Mouse (Mus musculus) lung, embryonic 16.5 days (tissue): ENCODE measurements at regions not wholly inside any gene's neighbourhood (a gene's known extent, or its start where the extent isn't known, plus 50 kb on each side); places are given as distances from the start of the nearest gene placed in this dataset.

Experiments
- ATAC-seq: fragments of 200-750 bp; cut with Nextera tagmentation; 2 replicates; pipeline ENCODE4 v1.8.0; 2017; ENCODE audit warnings: low read depth, mild to moderate bottlenecking, moderate library complexity
- H3K27ac ChIP-seq: fragments of 300-500 bp; sonication (generic); 2 replicates; pipeline ENCODE4 v1.5.1; 2014; ENCODE audit warnings: mild to moderate bottlenecking, control low read depth, low read length
- H3K27me3 ChIP-seq: fragments of 300-500 bp; sonication (generic); 2 replicates; pipeline ENCODE4 v1.6.1; 2014; ENCODE audit warnings: low read depth, low read length, mixed read lengths; ENCODE audit not compliant: control insufficient read depth, insufficient read depth
- H3K36me3 ChIP-seq: fragments of 300-500 bp; sonication (generic); 2 replicates; pipeline ENCODE4 v1.6.1; 2014; ENCODE audit warnings: low read length; ENCODE audit not compliant: control insufficient read depth, insufficient read depth
- H3K4me1 ChIP-seq: fragments of 300-500 bp; sonication (generic); replicated peaks from 2 replicates; pipeline ENCODE4 v1.6.1; 2014; ENCODE audit warnings: low read length, mixed read lengths; ENCODE audit not compliant: control insufficient read depth, insufficient read depth
- H3K4me2 ChIP-seq: fragments of 300-500 bp; sonication (generic); 2 replicates; pipeline ENCODE4 v1.6.1; 2014; ENCODE audit warnings: low read depth, low read length, control low read depth
- H3K4me3 ChIP-seq: fragments of 300-500 bp; sonication (generic); 2 replicates; pipeline ENCODE4 v1.5.1; 2014; ENCODE audit warnings: mild to moderate bottlenecking, low read length, control low read depth
- H3K9ac ChIP-seq: fragments of 300-500 bp; sonication (generic); 2 replicates; pipeline ENCODE4 v1.6.1; 2014; ENCODE audit warnings: low read length, control low read depth
- H3K9me3 ChIP-seq: fragments of 300-500 bp; sonication (generic); 2 replicates; pipeline ENCODE4 v1.6.1; 2016; ENCODE audit warnings: low read length; ENCODE audit not compliant: control insufficient read depth
- WGBS: fragments of 180-500 bp; shearing (Covaris S2); extraction: QIAGEN DNeasy Blood & Tissue Kit; methylation state at CpG from one replicate; pipeline ENCODE4 v1.1.7; 2014; 5-methylcytosine and 5-hydroxymethylcytosine counted together

GRCm38 (mm10) chr12:27648602-27649001 is 306.2 kb upstream of the Sox11 start:
- ATAC-seq: no peak
- no peaks in the 10 kb centered on the region for H3K9me3 ChIP-seq
- H3K4me1 ChIP-seq: no peaks in the 10 kb centered on the region; the same call in 1 of the 2 replicates
- H3K27ac ChIP-seq: no peak overlapping the region
- no peaks in the 10 kb centered on the region for H3K27me3 ChIP-seq
- H3K4me2 ChIP-seq: no peak overlapping the region
- no peak overlapping the region for H3K9ac ChIP-seq
- H3K4me3 ChIP-seq: no peak overlapping the region
- 75% methylated on average over 4 of the region's 4 CpGs for WGBS
- no peaks in the 10 kb centered on the region for H3K36me3 ChIP-seq

- Histone ChIP-seq H3K27ac (no peak overlapping the region), H3K4me3 (no peak overlapping the region), H3K9ac (no peak overlapping the region), H3K4me2 (no peak overlapping the region), H3K36me3 (no peaks in the 10 kb centered on the region), H3K27me3 (no peaks in the 10 kb centered on the region), H3K9me3 (no peaks in the 10 kb centered on the region), H3K4me1 (no peaks in the 10 kb centered on the region; the same call in 1 of the 2 replicates)
- ATAC-seq: no peak
- 48% methylated on average over 11 of the region's 11 CpGs for WGBS
Observed at GRCm38 (mm10) chr12:27646497-27647307, 304.3 kb upstream of the Sox11 start.

GRCm38 (mm10) chr12:27619616-27620015 is 277.2 kb upstream of the Sox11 start:
- 60% methylated on average over 5 of the region's 5 CpGs for WGBS
- no peak overlapping the region for H3K27ac ChIP-seq
- no peaks in the 10 kb centered on the region for H3K36me3 ChIP-seq

GRCm38 (mm10) chr12:27604061-27604679 is 261.8 kb upstream of the Sox11 start:
- WGBS: 12% methylated on average over 1 of the region's 1 CpGs
- ATAC-seq: peak; percentile 71
- H3K4me2 ChIP-seq: no peak overlapping the region
- H3K4me3 ChIP-seq: no peak overlapping the region
- no peaks in the 10 kb centered on the region for H3K27me3 ChIP-seq
- H3K9ac ChIP-seq: no peak overlapping the region
- H3K36me3 ChIP-seq: no peaks in the 10 kb centered on the region
- 0 out of 2 replicates have a peak, but pooled peaks cover 3% of the 10 kb centered on the region for H3K4me1 ChIP-seq
- no peak overlapping the region for H3K27ac ChIP-seq
- no peaks in the 10 kb centered on the region for H3K9me3 ChIP-seq

More at GRCm38 (mm10) chr12:27619616-27620015, 277.2 kb upstream of the Sox11 start:
- no peak overlapping the region for H3K4me3 ChIP-seq
- H3K27me3 ChIP-seq: no peaks in the 10 kb centered on the region
- H3K9ac ChIP-seq: no peak overlapping the region
- no peaks in the 10 kb centered on the region for H3K9me3 ChIP-seq
- no peak for ATAC-seq
- H3K4me2 ChIP-seq: no peak overlapping the region
- no peaks in the 10 kb centered on the region for H3K4me1 ChIP-seq

DNA sequence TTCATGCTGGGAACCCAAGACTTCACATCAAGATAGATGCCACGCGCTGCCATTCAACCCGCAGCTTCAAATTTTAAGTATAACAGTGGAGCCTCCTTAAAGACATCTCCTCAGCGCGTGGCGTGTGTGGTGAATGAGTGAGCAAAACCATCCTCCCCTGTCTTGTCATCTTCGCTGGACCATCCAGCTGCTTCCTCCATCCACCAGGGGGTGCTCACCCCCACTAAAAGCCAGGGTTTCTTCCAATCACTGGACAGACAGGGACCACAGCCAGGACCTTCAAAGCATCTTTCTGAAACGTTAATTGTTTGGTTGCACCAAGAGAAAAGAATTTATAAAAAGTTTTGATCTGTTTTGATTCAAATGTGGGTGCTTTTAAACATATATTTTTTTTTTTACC is 256.8 kb upstream of the Sox11 start:
- no peaks in the 10 kb centered on the region for H3K27me3 ChIP-seq
- no peak for ATAC-seq
- H3K27ac ChIP-seq: no peak overlapping the region
- H3K9ac ChIP-seq: no peak overlapping the region
- WGBS: 27% methylated on average over 8 of the region's 8 CpGs
- H3K4me3 ChIP-seq: no peak overlapping the region
- no peak overlapping the region for H3K4me2 ChIP-seq
- no peaks in the 10 kb centered on the region for H3K4me1 ChIP-seq
- H3K36me3 ChIP-seq: no peaks in the 10 kb centered on the region
- no peaks in the 10 kb centered on the region for H3K9me3 ChIP-seq

GRCm38 (mm10) chr12:27597878-27598277 is 255.5 kb upstream of the Sox11 start:
- Histone ChIP-seq H3K27me3 (no peaks in the 10 kb centered on the region), H3K9ac (no peak overlapping the region), H3K4me3 (no peak overlapping the region), H3K4me2 (no peak overlapping the region), H3K9me3 (no peaks in the 10 kb centered on the region), H3K4me1 (no peaks in the 10 kb centered on the region), H3K36me3 (no peaks in the 10 kb centered on the region), H3K27ac (no peak overlapping the region)
- no peak for ATAC-seq
- WGBS: 62% methylated on average over 7 of the region's 7 CpGs

DNA sequence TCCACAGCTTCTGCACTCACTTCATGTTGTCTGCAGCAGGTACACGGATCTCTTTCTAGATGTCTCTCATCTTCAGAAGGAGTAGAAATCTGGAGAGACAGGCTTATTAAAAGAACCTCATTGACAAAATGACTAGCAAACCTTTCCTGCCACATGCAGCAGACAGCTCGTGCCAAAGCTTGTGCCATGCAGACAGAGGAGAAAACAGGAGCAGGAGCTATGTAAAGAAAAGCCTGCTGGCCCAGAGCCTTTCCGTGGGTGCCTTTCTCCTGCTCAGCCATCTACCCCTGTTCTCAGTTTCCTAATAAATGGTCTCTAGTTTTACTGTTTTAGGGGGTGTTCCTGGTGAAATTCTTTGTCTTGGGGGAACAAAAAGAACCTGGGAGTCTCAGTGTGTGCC is 254.9 kb upstream of the Sox11 start:
- Histone ChIP-seq H3K9ac (no peak overlapping the region), H3K9me3 (no peaks in the 10 kb centered on the region), H3K4me1 (no peaks in the 10 kb centered on the region), H3K4me2 (no peak overlapping the region), H3K4me3 (no peak overlapping the region), H3K27ac (no peak overlapping the region), H3K27me3 (no peaks in the 10 kb centered on the region), H3K36me3 (no peaks in the 10 kb centered on the region)
- ATAC-seq: no peak
- 59% methylated on average over 3 of the region's 3 CpGs for WGBS

GRCm38 (mm10) chr12:27595576-27595975 is 253.2 kb upstream of the Sox11 start:
- WGBS: 59% methylated on average over 2 of the region's 2 CpGs
- Histone ChIP-seq H3K27me3 (no peaks in the 10 kb centered on the region), H3K9me3 (no peaks in the 10 kb centered on the region), H3K4me2 (no peak overlapping the region), H3K4me3 (no peak overlapping the region), H3K4me1 (no peaks in the 10 kb centered on the region), H3K9ac (no peak overlapping the region), H3K36me3 (no peaks in the 10 kb centered on the region), H3K27ac (no peak overlapping the region)
- ATAC-seq: no peak

DNA sequence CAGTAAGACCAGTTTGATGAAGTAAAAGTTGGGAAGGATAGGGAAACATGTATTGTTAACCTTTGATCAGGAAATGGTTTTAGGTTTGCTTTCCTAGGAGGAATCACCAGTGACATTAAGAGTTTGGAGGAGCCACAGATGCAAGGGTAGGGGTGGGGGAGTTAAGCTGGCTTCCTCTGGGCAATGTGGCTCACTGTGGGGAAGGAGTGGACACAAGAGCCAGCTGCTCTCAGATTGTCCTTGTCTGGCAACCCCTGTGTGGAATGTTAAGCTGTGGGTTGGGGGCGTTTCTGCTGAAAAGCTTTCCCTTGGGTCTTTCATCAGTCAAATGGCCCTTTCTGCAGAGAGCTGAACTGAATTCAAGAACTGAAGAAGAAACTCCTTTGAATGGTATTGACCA is 251.1 kb upstream of the Sox11 start:
- H3K4me2 ChIP-seq: no peak overlapping the region
- no peaks in the 10 kb centered on the region for H3K4me1 ChIP-seq
- H3K27me3 ChIP-seq: no peaks in the 10 kb centered on the region
- no peaks in the 10 kb centered on the region for H3K36me3 ChIP-seq
- H3K27ac ChIP-seq: no peak overlapping the region
- no peak overlapping the region for H3K9ac ChIP-seq
- no peaks in the 10 kb centered on the region for H3K9me3 ChIP-seq
- no peak overlapping the region for H3K4me3 ChIP-seq
- ATAC-seq: no peak
- WGBS: 81% methylated on average over 1 of the region's 1 CpGs
